Mouse (Mus musculus) lung, postnatal 0 days (tissue): ENCODE results near the gene Apoa2.

ENCODE experiments used
- CTCF ChIP-seq: IDR thresholded peaks from 2 replicates; pipeline ENCODE4 v1.5.1; 2016; ENCODE audit warnings: antibody characterized with exemption, mild to moderate bottlenecking
- EP300 ChIP-seq: IDR thresholded peaks from 2 replicates; pipeline ENCODE4 v1.6.1; 2016; ENCODE audit warnings: antibody characterized with exemption, mild to moderate bottlenecking, control low read depth

DNA sequence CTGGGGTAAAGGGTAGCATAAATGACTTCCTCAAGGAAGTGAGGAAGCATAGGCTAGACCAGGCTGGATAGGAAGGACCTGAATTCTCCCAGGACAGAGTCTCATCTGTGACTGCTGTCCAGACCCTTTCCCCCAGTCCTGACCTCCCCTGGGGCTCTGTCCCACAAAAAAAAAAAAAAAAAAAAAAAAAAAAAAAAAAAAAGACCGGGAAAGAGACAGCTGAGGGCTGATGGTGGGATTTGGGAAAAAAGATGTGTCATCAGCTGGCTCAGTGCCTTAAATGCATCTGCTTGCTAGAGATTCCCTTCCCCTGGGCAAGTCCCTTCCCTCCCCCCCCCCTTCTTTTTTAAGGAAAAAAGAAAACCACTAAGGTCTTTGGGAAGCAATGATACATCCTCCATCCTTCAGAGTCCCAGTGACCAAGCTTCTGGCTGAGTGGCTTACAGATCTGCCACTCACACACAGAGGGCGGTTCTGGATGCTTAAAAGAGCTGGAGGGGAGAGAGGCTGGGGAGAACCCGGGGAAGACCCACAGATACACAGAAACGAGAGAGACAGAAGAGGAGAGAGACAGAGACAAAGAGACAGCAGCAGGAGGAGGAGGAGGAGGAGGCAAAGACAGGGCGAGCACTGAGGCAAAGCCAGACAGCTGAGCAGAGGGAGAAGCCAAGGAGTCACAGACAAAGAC lies 25.2 kb downstream of the Apoa2 start, which contains the start of gene Adamts4:
- TF ChIP-seq CTCF (no peak), EP300 (peak; percentile 19; the same call in 1 of the 2 replicates)
